Mouse (Mus musculus) small intestine, adult 2 months (tissue): Measurements from ENCODE around the gene 9130213A22Rik. TPM values are rescaled to one million over a fixed set of nuclear protein-coding genes. Genes with fewer than 3 reads are reported as not detected.
A peak's percentile ranks its signal among the peaks of the same experiment; 100 is the strongest.

Experiments used
- H3K27ac ChIP-seq: fragments of 200-500 bp; 2 replicates; pipeline ENCODE4 v1.5.1; 2012; ENCODE audit warnings: low read depth, low read length, control low read depth, inconsistent platforms; ENCODE audit not compliant: insufficient read depth
- H3K27me3 ChIP-seq: fragments of 200-500 bp; 2 replicates; pipeline ENCODE4 v1.6.1; 2012; ENCODE audit warnings: mild to moderate bottlenecking, moderate library complexity, low read length, inconsistent platforms; ENCODE audit not compliant: control insufficient read depth, insufficient read depth
- H3K36me3 ChIP-seq: fragments of 200-500 bp; 2 replicates; pipeline ENCODE4 v1.6.1; 2012; ENCODE audit warnings: mild to moderate bottlenecking, low read length, control low read depth, inconsistent platforms; ENCODE audit not compliant: control insufficient read depth, insufficient read depth
- H3K4me1 ChIP-seq: fragments of 200-500 bp; 2 replicates; pipeline ENCODE4 v1.6.1; 2012; ENCODE audit warnings: low read length, inconsistent platforms, mixed read lengths; ENCODE audit not compliant: control insufficient read depth, insufficient read depth, insufficient read length
- H3K4me3 ChIP-seq: fragments of 200-500 bp; 2 replicates; pipeline ENCODE4 v1.5.1; 2012; ENCODE audit warnings: low read depth, mild to moderate bottlenecking, control low read depth, inconsistent platforms, low read length, moderate library complexity
- CTCF ChIP-seq: fragments of 200-500 bp; IDR thresholded peaks from 2 replicates; pipeline ENCODE4 v1.5.1; 2012; ENCODE audit warnings: low read depth, mild to moderate bottlenecking, control low read depth, inconsistent platforms, low read length, moderate library complexity, mixed read lengths; ENCODE audit not compliant: insufficient replicate concordance, insufficient read length; ENCODE audit errors: extremely low read depth
- POLR2A ChIP-seq: fragments of 200-500 bp; IDR thresholded peaks from 2 replicates; pipeline ENCODE4 v1.6.1; 2012; ENCODE audit warnings: low read depth, mild to moderate bottlenecking, control low read depth, inconsistent platforms, low read length, moderate library complexity
- WGBS: fragments of 180-500 bp; shearing (Covaris S2); methylation state at CpG from one replicate; pipeline ENCODE4 v1.1.7; 2018; 5-methylcytosine and 5-hydroxymethylcytosine counted together
- polyA plus RNA-seq: library from polyadenylated mRNA; depleted of rRNA; stranded (reverse); fragments of >200 nt; gene quantifications from 2 replicates; pipeline ENCODE4 v1.2.3, GENCODE M21; 2012

9130213A22Rik gene
- polyA plus RNA-seq, 1 experiment = 0.38 TPM

GRCm38 (mm10) chr11:69123693-69124497 is 1.5 kb upstream of the 9130213A22Rik start:
- H3K36me3 ChIP-seq = no peaks in the 10 kb centered on the region
- H3K27ac ChIP-seq = peak overlapping the region; percentile 58
- no peak for TF ChIP-seq CTCF
- peak overlapping the region; percentile 63 for H3K4me3 ChIP-seq
- WGBS = under 1% methylated on average over 31 of the region's 31 CpGs
- no peaks in the 10 kb centered on the region for H3K27me3 ChIP-seq
- peaks cover 4% of the 10 kb centered on the region for H3K4me1 ChIP-seq

DNA sequence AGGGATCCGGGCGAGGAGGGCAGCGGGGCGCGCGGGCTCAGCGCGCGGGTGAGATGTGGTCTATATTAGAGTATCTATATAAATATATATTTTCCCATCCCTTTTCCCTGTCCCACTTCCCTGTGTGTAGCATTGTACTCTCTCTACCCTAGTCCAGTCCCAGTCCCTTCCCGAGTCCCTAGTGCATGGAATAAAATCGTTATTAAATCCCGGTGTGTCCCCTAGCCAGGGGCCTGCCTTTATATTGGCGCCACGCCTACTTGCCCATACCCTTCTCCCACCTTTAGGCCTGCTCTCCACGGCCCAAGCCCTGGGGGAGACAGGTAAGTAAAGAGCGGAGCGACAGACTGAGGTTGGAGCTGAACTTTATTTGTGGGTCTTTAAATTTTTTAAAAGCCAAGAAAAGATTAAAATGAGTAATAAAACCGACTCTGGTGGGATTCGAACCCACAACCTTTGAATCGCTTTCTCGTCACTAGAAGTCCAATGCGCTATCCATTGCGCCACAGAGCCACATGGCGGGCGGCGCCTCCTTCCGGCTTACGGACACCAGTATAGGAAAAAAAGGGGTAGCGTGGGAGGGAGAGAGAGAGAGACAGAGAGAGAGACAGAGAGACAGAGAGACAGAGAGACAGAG is 785 bp upstream of the 9130213A22Rik start:
- 2% methylated on average over 29 of the region's 29 CpGs for WGBS
- peaks cover 5% of the 10 kb centered on the region for H3K4me1 ChIP-seq
- peak overlapping the region; percentile 63 for H3K4me3 ChIP-seq
- no peaks in the 10 kb centered on the region for H3K27me3 ChIP-seq
- no peak for TF ChIP-seq CTCF
- TF ChIP-seq POLR2A = no peak
- peak overlapping the region; percentile 58 for H3K27ac ChIP-seq
- no peaks in the 10 kb centered on the region for H3K36me3 ChIP-seq

GRCm38 (mm10) chr11:69121741-69122335 is 551 bp downstream of the 9130213A22Rik start:
- peak overlapping the region; percentile 63 for H3K4me3 ChIP-seq
- WGBS = under 1% methylated on average over 31 of the region's 32 CpGs
- peaks cover 5% of the 10 kb centered on the region for H3K4me1 ChIP-seq
- TF ChIP-seq CTCF (no peak), POLR2A (no peak)
- H3K36me3 ChIP-seq = no peaks in the 10 kb centered on the region
- H3K27me3 ChIP-seq = no peaks in the 10 kb centered on the region
- no peak overlapping the region for H3K27ac ChIP-seq

- WGBS = 2% methylated on average over 33 of the region's 33 CpGs
- TF ChIP-seq POLR2A (no peak), CTCF (no peak)
- no peaks in the 10 kb centered on the region for H3K27me3 ChIP-seq
- no peak overlapping the region for H3K27ac ChIP-seq
- peak overlapping the region; percentile 63 for H3K4me3 ChIP-seq
- no peaks in the 10 kb centered on the region for H3K36me3 ChIP-seq
- peaks cover 5% of the 10 kb centered on the region for H3K4me1 ChIP-seq
These were observed 1.2 kb downstream of the 9130213A22Rik start for GRCm38 (mm10) chr11:69121001-69121740.

- WGBS = 23% methylated on average over 27 of the region's 27 CpGs
- no peak for TF ChIP-seq CTCF
- no peak for TF ChIP-seq POLR2A
- peaks cover 5% of the 10 kb centered on the region for H3K4me1 ChIP-seq
- H3K27ac ChIP-seq = no peak within 1 kb of the TSS
- peak within 1 kb of the TSS; percentile 63 for H3K4me3 ChIP-seq
- H3K27me3 ChIP-seq = no peaks in the 10 kb centered on the region
- no peaks in the 10 kb centered on the region for H3K36me3 ChIP-seq
These were observed 2.0 kb downstream of the 9130213A22Rik start, which contains the start of gene Hes7 for GRCm38 (mm10) chr11:69120221-69121000. TSS of gene Hes7 (plus strand) at chr11:69120404.

- Histone ChIP-seq H3K36me3 (no peaks in the 10 kb centered on the region), H3K4me1 (peaks cover 5% of the 10 kb centered on the region), H3K27me3 (no peaks in the 10 kb centered on the region), H3K4me3 (no peak overlapping the region), H3K27ac (no peak overlapping the region)
- WGBS = 85% methylated on average over 14 of the region's 14 CpGs
- TF ChIP-seq POLR2A = no peak
- no peak for TF ChIP-seq CTCF
These were observed 2.8 kb downstream of the 9130213A22Rik start for GRCm38 (mm10) chr11:69119446-69120155.
